Mouse (Mus musculus): Measurements from ENCODE around the gene 3110082I17Rik.

GRCm38 (mm10) chr5:139347225-139347624 is 113.1 kb downstream of the 3110082I17Rik start:
- TF ChIP-seq EP300 (optimal IDR thresholded peaks at IDR 0.05) (no peak), CTCF (IDR thresholded peaks at IDR 0.05; ENCODE audit: low read depth) (no peak)

Measured in stomach, postnatal 0 days (tissue).